Mouse (Mus musculus): ENCODE data around the gene Kif11.
A peak's percentile ranks its signal among the peaks of the same experiment; 100 is the strongest.

Gene Kif11

DNA sequence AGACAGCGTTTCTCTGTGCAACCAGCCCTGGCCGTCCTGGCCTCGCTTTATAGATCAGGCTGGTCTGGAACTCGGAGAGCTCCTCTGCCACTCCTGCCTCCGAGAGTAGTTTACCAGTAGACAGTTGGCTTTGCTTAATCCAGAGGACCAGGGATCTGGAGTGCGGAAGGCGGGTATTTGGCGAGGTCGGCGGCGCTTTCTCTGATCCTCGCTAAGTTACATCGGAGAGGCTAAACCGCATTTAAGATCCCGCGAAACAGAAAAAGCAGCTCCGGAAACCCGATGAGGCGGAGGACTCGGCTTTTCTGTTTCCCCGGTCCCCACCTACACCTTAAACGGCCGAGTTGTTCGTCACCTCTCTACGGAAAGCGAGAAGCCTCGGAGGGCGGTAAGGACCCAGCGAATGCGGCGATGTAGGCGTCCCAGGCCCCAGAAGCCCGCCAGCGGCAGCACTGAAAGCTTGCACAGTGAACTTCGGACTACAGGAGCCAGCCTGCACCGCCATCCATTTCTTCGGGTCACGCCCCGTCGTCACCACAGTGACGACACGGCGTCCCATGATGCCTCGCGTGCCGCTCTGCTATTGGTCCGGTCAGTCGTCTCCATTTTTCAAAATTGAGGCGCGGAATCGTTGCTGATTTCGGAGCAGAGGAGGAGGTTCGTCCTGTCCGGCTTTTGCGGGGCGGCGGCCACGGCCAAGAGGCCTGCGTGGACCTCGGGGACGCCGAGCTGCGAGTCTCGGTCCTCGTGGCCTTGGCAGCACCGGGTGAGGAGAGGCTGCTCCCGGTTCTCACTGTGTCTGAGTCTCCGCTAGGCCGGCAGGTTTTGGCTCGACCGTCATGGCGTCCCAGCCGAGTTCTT, at the start of gene Kif11:
Kif11 (plus strand) TSS at position 649 of the 861 bp plus-strand sequence.
- DNase-seq, result peak; percentile 98

DNA sequence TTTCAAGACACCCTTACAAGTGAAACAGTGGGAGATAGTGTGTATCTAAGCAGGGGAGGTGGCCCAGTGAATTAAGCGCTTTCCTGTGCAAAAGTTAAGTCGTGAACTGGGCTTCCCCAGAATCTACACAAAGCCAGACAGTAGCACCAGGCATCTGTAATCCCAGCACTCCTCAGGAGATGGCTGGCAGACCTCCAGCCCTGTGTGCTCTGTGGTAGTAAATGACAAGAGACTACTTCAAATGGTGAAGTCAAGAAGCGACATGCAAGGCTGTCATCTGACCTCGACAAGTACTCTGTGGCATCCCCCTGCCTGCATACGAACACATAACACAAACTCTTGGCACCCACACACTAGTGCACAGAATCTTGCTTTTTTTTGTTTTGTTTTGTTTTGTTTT, 49.0 kb upstream of the Kif11 start:
- no peak for DNase-seq

DNA sequence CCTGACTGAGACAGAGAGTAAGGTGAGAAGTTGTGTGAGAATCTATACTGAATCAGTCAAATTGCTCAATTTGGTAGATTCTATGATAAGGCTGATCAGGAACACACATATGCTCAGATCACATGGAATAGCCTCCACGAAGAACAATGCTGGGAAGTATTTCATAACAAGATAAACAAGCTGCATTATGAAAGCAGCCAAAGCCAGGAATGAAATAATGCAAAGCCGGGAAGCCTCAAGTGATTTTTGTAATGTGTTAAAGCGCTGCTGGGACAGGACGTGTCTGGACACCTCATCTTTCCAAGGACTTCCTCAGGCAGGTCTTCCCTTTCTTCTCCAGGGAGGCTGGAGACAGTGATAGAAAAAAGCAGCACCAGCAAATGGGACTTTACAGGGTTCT, 43.5 kb upstream of the Kif11 start:
- DNase-seq, result no peak

DNA sequence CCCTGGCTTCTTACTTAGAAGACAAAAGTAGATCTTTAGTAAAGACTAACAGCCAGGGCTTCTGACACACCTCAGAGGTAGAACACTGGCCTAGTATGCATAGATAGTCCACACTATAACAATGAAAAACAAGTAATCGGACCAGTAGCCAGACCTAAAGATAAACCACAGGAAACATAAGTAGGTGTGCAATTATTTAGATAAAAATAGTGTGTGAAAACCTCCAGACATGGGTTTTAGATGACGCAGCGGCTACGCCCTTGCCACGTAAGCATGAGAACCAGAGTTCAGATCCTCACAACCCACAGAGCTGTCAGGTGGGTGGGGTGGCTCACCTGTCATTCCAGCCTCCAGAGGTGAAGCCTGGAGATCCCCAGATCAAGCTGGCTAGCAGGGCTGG, 42.8 kb upstream of the Kif11 start:
- DNase-seq, result no peak

DNA sequence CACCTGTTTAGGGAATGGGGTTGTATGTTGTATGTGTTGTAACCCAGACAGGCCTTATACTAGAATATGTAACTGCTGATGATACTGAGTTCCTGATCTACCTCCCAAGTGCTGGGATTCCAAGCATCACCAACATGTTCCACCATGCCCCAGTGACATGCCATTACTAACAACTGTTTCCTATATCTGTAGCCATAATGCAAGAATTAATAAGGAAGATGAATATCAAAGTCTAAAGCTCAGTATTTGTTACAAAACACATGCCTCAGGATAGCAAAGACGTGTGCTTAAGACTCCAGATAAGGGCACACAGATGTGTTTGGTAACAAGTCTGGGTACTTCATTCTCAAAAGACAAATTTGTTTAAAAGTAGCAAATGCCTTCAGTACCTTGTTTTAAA, 40.8 kb upstream of the Kif11 start:
- no peak for DNase-seq

DNA sequence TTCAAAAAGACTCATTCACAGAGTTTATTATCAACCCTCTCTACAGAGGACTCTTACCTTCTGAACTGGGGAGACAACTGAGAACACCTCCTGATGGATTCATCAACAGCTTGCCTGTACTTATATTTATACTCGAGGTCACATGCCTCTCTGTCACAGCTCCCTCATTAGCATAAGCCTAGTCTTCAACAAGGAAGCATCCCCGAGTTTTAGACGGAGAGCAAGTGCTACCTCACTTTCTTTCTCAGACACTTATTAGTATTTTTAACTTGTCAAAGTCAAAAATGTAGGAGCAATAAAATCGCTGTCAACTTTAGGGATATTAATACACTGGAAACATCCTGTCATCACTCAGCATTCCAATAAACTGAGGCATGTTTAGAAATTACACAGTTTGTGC, 38.5 kb upstream of the Kif11 start, which contains the start of gene Ide:
Ide (minus strand) TSS at position 101 of the 400 bp plus-strand sequence.
- no peak for DNase-seq

DNA sequence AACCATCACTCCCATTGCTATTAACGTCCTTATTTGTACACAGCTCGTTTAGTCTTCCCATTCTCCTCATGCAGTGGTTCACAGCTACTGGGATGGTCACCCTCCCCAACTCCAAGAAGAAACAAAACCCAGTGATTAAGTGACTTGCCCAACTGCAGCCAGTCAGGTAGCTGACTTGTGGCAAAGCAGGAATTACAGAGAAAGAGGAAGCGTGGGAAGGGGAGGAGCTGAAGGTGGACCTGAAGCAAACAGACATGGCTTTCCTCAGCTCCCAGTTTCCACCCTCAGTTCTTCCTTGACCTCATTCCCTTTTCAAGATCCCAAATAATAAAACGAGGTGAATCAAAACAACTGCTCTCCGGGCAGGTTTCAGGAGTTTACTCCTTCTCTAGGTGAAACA, 35.7 kb upstream of the Kif11 start:
- DNase-seq, result no peak

DNA sequence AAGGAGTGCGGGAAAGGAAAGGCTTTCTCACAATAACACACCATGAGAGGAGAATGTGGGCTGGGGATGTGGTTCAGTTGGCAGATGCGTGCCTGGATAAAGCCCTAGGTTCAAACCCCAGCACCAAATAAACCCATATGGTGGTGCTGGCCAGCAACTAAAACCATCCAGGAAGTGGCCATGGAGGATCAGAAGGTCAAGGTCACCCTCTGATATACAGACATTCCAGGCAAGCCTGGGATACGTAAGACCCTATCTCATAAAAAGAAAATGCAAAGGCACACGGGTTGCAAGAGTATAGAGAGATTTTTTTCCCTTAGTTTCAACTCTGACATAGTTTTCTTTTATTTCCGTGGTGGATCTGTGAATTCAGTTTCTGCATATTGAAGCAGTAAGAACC, 35.3 kb upstream of the Kif11 start:
- DNase-seq, result no peak

DNA sequence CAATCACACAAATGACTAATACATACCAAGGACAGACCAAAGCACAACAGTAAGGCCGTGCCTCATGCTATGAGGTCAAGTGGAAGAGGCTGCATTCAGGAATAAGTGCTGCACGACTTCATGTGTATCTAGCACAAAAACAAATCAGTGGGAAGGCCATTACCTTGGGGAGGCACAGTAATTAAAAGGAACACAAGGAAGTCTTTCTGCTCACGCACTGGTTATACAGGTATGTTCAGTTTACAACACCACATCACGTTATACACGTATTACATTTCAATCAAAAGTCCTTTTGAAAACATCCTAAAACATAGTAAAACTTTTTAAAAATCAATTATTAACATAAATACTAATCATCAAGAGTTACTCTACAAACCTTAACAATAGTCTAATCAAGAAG, 32.3 kb upstream of the Kif11 start:
- DNase-seq, result no peak

DNA sequence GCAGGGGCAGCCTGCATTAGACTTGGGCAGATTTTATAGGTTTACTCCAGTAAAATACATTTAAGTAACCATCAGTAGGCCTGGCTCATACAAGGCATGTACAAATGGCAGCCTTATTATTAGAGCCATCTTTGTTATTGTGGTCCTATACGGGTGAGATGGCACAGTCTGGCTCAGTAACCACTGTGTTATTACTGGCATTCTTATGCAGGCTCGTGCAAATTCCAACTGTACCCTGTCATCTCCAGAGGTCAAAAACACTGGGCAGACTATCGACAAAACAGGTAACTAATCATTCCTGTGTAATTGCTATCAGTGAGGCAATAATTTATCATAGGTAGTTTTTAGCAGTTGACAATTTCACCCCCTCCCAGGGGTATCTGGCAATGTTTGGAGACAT, 29.9 kb upstream of the Kif11 start:
- DNase-seq, result no peak

DNA sequence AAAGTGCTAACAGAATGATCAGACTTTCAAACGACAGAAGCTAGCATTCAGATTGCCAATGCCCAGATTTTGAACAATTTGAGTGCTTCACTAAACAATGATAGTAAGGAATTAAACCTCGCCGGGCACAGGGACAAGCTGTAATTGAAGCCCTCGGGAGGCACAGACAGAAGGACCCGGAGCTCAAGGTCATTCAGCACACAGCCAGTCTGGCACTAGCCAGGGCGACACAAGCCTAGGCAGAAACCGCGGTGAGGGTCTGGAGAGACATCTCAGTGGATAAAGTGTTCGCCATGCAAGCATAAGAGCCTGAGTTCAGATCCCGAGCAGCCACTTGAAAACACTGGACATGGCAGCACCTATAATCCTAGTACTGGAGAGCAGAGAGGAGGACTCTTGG, 27.9 kb upstream of the Kif11 start:
- DNase-seq, result no peak

DNA sequence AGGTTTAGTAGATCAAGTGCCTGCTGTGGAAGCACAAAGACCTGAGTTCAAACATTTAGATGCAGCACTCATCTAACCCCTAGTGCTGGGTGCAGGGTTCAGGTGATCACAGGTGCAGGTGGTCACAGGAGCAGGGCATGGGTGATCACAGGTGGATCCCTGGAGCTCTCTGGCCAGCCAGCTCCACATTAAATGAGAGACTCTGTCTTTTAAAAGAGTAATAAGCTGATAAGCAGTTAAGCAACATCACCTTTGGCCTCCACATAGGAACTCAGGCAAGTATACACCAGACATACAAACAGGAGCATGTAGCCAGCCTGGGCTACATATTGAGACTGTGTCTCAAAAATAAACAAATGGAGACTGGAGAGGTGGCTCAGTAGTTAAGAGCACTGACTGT, 27.3 kb upstream of the Kif11 start:
- DNase-seq, result no peak

DNA sequence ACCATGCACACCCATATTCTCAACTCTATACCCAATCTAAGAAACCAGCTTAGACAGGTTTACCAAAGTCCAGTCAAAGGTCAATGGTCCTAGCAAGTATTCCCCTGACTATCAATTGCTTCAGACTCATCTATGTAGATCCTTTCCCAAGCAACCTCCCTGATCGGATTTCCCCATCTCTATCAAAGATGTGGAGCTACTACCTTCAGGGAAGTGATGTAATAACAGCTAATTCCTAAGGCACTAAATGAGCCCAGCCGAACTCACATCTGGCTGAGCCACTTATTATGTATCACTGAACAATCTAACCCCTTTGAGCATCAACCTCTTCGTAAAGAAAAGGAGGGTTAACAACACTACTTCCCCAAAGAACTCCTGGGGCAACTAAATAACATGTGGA, 23.4 kb upstream of the Kif11 start:
- no peak for DNase-seq

DNA sequence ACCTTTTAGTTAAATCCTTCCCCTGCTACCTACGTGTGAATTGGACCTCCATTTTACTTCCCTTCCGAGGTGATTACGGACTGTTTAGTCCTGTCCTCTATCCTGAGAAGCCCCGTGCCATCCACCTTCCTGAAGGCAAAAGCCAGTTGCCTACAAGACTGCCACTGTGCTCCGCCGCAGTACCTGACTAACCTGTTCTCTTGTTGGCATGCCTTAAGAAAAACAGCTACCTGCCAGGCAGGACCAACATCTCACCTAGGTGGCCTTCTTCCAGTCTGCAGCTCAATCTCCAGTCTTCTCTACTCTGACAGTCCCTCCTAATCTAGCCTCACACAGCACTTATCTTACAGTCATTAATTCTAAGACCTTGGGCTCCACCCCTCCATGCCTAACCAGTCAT, 22.9 kb upstream of the Kif11 start:
- DNase-seq, result no peak

DNA sequence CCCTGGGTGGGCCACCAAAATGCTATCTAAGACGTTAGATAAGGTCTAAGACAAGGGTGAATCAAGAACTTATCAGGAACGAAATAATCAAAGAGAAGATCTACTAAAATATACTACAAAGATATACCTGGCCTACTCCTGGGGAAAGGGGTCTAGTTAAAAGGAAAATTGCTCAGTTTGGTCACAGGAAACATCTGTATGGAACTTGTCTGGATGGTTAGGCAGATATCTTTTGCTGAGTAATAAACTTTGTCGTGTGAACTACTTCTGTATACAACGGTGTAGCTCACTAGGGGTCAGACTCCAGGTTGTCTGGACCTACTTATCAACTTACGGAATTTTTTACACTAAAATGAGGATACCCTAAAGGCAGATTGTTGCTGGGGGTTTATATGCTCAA, 16.2 kb upstream of the Kif11 start:
- DNase-seq, result no peak

DNA sequence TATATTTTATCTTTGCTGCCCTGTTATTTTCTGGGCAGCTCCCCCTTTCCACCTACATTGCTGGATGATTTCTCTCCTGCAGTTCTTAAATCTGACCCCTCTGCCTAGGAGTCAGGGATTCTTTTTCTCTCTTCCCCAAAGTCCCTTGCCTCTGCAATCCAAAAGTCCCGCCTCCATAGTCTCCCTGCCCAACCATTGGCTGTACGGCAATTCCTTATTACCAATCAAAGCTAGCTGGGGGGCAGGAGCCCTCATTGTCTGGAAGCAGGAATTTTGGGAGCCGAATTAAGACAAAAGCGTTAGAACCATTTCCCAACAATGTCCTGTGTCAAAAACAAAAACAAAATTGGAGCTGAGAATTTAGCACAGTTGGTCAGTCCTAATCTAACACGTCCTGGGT, 13.7 kb upstream of the Kif11 start:
- no peak for DNase-seq

DNA sequence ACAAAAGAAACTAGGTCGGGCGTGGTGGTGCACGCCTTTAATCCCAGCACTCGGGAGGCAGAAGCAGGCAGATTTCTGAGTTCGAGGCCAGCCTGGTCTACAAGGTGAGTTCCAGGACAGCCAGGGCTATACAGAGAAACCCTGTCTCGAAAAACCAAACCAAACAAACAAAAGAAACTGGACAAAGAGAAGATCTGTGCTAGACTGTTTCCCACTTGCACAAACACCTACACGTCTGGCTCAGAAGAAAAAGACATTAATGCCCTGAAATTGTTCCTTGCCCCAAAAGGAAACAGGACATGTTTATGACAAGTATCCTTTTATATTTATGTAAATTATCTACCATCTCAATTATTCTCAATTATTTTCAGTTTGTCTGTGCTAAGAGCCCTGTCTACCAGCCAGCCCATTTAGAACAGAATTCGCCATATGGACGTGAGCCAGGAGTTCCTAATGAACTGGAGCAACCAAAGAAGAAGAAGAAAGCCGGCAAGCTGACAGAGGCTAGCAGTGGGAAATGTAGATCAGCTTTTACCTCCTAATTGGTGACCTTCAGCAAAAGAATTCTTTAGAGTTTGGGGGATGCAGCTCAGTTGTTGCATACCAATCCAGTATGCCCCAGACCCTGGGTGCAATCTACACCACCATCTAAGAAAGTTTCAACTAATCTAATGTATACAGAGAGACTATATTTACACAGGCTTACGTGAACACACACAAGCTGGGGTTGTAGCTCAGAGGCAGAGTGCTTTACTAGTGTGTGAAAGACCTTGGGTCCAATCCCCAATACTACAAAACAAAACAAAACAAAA, 12.9 kb upstream of the Kif11 start:
- peak; percentile 67 for DNase-seq

DNA sequence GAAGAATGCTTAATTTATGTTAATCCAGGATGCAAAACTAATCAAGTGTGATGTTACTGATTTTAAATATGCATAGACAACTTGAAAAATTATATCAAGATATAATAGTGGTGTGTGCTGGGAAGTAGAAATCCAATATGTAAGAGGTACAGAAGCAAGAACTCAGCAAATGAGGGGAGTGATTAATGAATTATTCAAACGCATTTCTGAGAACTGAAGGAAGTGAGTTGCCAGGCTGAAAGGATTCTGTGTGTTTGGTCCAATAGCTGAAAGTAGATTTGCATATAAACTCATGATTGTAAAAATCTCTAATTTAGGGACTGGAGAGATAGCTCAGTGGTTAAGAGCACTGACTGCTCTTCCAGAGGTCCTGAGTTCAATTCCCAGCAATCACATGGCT, 7.2 kb upstream of the Kif11 start:
- no peak for DNase-seq

DNA sequence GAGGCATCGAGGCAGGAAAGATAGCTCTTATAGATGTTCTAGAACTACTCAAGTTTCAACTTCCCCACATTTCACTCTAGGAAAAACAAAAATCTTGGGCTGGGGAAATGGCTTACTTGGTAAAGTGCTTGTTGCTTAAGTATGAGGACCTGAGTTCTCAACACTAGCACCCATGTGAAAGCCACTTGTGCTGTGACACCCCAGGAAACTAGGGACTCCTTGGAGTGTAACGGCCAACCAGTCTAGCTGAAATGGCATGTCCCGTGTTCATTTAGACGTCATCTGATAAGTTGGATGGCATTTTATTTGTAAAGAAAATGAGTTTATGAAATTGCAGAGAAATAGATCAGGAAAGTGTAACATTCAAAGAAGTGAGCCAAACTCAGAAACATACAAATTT, 6.3 kb upstream of the Kif11 start:
- DNase-seq, result no peak

DNA sequence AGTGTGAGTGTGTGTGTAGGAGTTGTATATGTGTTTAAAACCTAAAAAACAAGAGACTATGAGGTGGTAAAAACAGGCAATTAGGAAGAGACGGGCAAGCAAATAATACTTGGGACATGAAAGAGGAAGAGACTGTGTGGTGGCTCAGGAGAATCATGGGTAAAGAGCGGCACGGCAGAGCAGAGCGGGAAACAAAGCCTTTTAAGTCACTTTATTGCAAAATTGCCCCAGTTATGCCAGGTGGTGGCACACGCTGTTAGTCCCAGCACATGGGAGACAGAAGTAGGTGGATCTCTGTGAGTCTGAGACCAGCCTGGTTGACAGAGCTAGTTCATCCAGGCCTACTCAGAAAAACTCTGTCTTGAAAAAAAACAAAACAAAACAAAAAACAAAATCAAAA, 5.8 kb upstream of the Kif11 start:
- DNase-seq, result peak; percentile 44

DNA sequence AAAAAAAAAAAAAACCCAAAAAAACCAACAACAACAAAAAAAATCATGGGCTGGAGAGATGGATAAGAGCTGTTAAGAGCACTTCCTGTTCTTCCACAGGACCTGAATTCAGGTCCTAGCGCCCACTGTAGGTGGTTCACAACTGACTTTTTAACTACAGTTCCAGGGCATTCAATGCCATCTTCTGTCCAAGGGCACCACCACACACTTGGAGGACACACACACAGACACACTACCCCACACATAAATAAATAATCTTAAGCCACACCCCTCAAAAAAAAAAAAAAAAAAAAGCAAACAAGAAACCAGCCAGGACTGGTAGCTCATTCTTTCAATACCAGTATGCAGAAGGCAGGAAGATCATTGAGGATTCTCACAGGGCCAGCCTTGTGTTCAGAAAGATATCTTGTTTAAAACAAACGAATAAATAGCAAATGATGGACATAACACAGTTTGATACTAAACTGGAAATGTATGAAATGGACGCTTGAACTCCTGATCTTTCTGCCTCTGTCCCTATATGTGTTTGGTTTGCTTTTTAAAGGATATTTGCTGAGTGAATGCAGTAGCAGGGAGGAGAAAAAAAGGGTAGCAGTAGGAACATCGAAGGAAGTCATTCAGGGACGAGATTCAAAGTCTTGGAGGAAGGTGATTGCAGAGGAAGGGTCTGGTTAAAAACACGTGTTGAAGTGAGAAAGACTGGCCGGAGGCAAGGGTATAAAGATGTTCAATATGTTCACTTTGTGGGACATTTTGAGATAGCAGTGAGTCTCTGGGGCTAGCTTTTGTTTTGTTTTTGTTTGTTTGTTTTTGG, 1.1 kb upstream of the Kif11 start:
- no peak for DNase-seq

DNA sequence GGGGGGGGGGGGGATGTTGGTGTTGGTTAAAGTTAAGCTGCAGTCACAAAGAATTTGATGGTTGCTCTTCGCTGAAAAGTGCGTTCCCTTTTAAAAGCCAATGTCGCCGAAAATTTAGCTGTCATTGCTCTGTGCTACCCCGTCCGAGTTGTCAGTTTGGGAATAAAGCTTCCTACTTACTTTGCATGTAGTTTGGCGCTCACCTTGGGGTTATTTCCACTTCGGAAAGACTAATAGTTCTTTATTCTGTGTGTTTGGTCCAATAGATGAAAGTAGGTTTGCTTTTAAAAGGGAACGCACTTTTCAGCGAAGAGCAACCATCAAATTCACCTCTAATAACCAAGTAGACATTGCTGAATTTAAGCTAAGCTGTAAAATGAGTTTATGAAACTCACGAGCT, 638 bp downstream of the Kif11 start:
- no peak for DNase-seq

DNA sequence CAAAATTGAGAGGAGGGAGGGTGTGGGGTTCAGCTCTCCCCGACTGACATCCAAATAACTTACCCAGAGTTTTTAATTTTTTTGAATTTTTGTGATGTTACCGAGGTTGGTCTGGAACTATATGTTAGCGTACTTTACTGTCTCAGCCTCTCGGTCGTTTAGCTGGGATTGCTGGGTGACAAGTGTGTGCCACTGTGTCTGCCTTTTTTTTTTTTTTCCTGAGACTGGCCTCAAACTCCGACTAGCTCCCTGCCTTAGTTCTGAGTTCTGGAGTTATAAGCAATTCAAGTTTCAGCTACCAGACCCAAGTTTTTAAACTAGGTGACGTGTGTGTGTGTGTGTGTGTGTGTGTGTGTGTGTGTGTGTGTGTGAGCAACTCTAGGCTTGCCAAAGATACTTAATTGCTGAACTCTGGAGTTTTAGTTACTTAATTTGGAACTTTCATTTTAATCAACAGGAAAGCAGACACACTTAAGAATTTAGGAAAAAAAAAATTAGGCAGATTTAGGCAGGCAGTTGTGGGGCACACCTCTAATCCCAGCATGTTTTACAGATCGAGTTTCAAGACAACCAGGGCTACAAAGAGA, 1.3 kb downstream of the Kif11 start:
- no peak for DNase-seq

Measured in layer of hippocampus, adult 9-11 months (tissue).